Mouse (Mus musculus): ENCODE measurements around the gene Vasp.

The Vasp gene

GRCm38 (mm10) chr7:19276253-19276652, 4.6 kb upstream of the Vasp start:
- no peak for DNase-seq (ENCODE audit: extremely low spot score, low spot score)

GRCm38 (mm10) chr7:19272173-19272764, 652 bp upstream of the Vasp start:
- DNase-seq (ENCODE audit: extremely low spot score, low spot score), result peak; percentile 85

- peak; percentile 42 for DNase-seq (ENCODE audit: extremely low spot score, low spot score)
These were observed 944 bp downstream of the Vasp start for GRCm38 (mm10) chr7:19270509-19271237.

- peak; percentile 58 for DNase-seq (ENCODE audit: extremely low spot score, low spot score)
These were observed 1.7 kb downstream of the Vasp start for GRCm38 (mm10) chr7:19269721-19270441.

- peak; percentile 29 for DNase-seq (ENCODE audit: extremely low spot score, low spot score)
These were observed 2.5 kb downstream of the Vasp start for GRCm38 (mm10) chr7:19268993-19269681.

GRCm38 (mm10) chr7:19267051-19267450, 4.6 kb downstream of the Vasp start:
- DNase-seq (ENCODE audit: extremely low spot score, low spot score), result no peak

GRCm38 (mm10) chr7:19265928-19266822, 5.4 kb downstream of the Vasp start:
- DNase-seq (ENCODE audit: extremely low spot score, low spot score), result no peak

GRCm38 (mm10) chr7:19265147-19265546, 6.5 kb downstream of the Vasp start:
- DNase-seq (ENCODE audit: extremely low spot score, low spot score), result no peak

GRCm38 (mm10) chr7:19258336-19258735, 13.3 kb downstream of the Vasp start:
- DNase-seq (ENCODE audit: extremely low spot score, low spot score), result no peak

GRCm38 (mm10) chr7:19257390-19258022, 14.1 kb downstream of the Vasp start:
- DNase-seq (ENCODE audit: extremely low spot score, low spot score), result peak; percentile 47

- no peak for DNase-seq (ENCODE audit: extremely low spot score, low spot score)
These were observed 15.1 kb downstream of the Vasp start for GRCm38 (mm10) chr7:19256567-19256966.

- no peak for DNase-seq (ENCODE audit: extremely low spot score, low spot score)
These were observed 16.2 kb downstream of the Vasp start for GRCm38 (mm10) chr7:19255395-19255794.

GRCm38 (mm10) chr7:19253437-19253836, 18.2 kb downstream of the Vasp start:
- DNase-seq (ENCODE audit: extremely low spot score, low spot score), result no peak

- no peak for DNase-seq (ENCODE audit: extremely low spot score, low spot score)
These were observed 19.5 kb downstream of the Vasp start for GRCm38 (mm10) chr7:19252078-19252477.

- DNase-seq (ENCODE audit: extremely low spot score, low spot score), result no peak
These were observed 24.1 kb downstream of the Vasp start for GRCm38 (mm10) chr7:19247511-19247910.

- no peak for DNase-seq (ENCODE audit: extremely low spot score, low spot score)
These were observed 24.8 kb downstream of the Vasp start for GRCm38 (mm10) chr7:19246855-19247254.

- DNase-seq (ENCODE audit: extremely low spot score, low spot score), result no peak
These were observed 26.5 kb downstream of the Vasp start for GRCm38 (mm10) chr7:19245083-19245482.

- DNase-seq (ENCODE audit: extremely low spot score, low spot score), result no peak
These were observed 27.8 kb downstream of the Vasp start for GRCm38 (mm10) chr7:19243858-19244257.

GRCm38 (mm10) chr7:19242005-19242404, 29.6 kb downstream of the Vasp start:
- no peak for DNase-seq (ENCODE audit: extremely low spot score, low spot score)

- DNase-seq (ENCODE audit: extremely low spot score, low spot score), result no peak
These were observed 30.6 kb downstream of the Vasp start for GRCm38 (mm10) chr7:19240905-19241463.
